Mouse (Mus musculus) bone marrow, adult 2 months (tissue): ENCODE data around the gene Xrn2. TPM values are rescaled to one million over a fixed set of nuclear protein-coding genes. Genes with fewer than 3 reads are reported as not detected.

ENCODE experiments used
- H3K27ac ChIP-seq: fragments of 200-500 bp; 2 replicates; pipeline ENCODE4 v1.5.1; 2012; ENCODE audit warnings: low read depth, mild to moderate bottlenecking, control low read depth, inconsistent platforms, low read length; ENCODE audit not compliant: control insufficient read depth, poor library complexity, insufficient read depth
- H3K4me1 ChIP-seq: fragments of 200-500 bp; 2 replicates; pipeline ENCODE4 v1.6.1; 2011; ENCODE audit warnings: low read length; ENCODE audit not compliant: control insufficient read depth, insufficient read depth
- H3K4me3 ChIP-seq: fragments of 200-500 bp; replicated peaks from 2 replicates; pipeline ENCODE3; 2011; ENCODE audit warnings: mild to moderate bottlenecking, low read depth, low read length, control low read depth; ENCODE audit not compliant: control insufficient read depth
- CTCF ChIP-seq: fragments of 200-500 bp; IDR thresholded peaks from 2 replicates; pipeline ENCODE4 v1.5.1; 2011; ENCODE audit warnings: low read length, control low read depth; ENCODE audit not compliant: control insufficient read depth, insufficient read depth
- POLR2A ChIP-seq: fragments of 200-500 bp; IDR thresholded peaks from 2 replicates; pipeline ENCODE4 v1.6.1; 2011; ENCODE audit warnings: low read depth, mild to moderate bottlenecking, control low read depth, low read length, borderline replicate concordance; ENCODE audit not compliant: control insufficient read depth
- WGBS: fragments of 180-500 bp; shearing (Covaris S2); methylation state at CpG from one replicate; pipeline ENCODE4 v1.1.7; 2018; 5-methylcytosine and 5-hydroxymethylcytosine counted together
- polyA plus RNA-seq: library from polyadenylated mRNA; stranded (reverse); fragments of >200 nt; gene quantifications from 2 replicates; pipeline ENCODE4 v1.2.4, GENCODE M21; 2011; ENCODE audit warnings: low replicate concordance; ENCODE audit not compliant: missing spikeins, insufficient read depth, insufficient read length

Xrn2 gene
- polyA plus RNA-seq, 1 experiment = 36.9 TPM

DNA sequence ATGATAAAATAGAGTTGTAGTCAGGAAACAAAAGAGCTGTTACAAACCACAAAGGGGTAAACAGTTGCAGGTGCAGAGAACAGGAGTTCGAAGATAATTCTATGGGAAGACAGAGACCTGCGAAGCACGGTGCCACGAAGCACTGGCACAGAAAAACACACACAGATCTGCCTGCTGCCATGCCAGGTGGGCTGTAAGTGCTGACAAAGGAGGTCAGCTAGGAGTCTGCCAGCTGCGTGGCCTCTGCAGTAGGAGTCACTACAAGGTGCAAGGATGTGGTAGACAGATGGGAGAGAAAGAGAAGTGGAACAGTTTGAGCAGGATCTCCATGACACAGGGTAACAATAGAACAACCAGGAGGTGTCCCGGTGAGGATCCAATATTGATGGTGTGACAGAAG, 114.6 kb downstream of the Xrn2 start:
- Histone ChIP-seq H3K4me1 (no peaks in the 10 kb centered on the region), H3K4me3 (no peak overlapping the region), H3K27ac (no peak overlapping the region)
- TF ChIP-seq POLR2A (no peak), CTCF (no peak)
- 66% methylated on average over 6 of the region's 6 CpGs for WGBS

Other genes starting within 250 kb of the Xrn2 start
- gene Kiz, start 157.1 kb upstream of the Xrn2 start, polyA plus RNA-seq = 18.8 and 37.8 TPM in 2 replicates
- gene Nkx2-4, start 72.4 kb downstream of the Xrn2 start, polyA plus RNA-seq = not detected in 2 replicates
- not detected in 2 replicates for gene Nkx2-2, start 181.2 kb downstream of the Xrn2 start, polyA plus RNA-seq